Mouse (Mus musculus): Measurements from ENCODE around the gene Bola2. TPM values are rescaled to one million over a fixed set of nuclear protein-coding genes. Genes with fewer than 3 reads are reported as not detected.

Bola2 gene
- polyA plus RNA-seq, 1 experiment from 2014 or later: 130 TPM

DNA sequence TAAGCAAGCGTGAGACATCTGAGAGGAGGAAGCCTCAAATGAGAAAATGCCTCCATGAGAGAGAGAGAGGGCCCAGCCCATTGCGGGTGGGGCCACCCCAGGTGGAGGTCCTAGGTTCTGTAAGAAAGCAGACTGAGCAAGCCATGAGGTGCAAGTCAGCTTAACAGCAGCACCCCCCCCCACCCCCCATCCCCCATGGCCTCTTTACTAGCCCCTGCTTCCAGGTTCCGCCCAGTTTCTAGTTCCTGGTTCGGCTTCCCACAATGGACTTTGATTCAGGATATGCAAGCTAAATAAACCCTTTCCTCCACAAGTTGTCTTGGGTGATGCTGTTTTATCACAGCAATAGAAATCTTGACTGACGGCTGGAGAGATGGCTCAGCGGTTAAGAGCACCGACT, 53.6 kb downstream of the Bola2 start:
- H3K9me3 ChIP-seq (ENCODE audit: control insufficient read depth, low read length): no peaks in the 10 kb centered on the region
- H3K4me3 ChIP-seq (ENCODE audit: low read depth, low read length): no peak overlapping the region
- H3K4me2 ChIP-seq (ENCODE audit: low read depth, low read length): no peak overlapping the region
- no peaks in the 10 kb centered on the region for H3K36me3 ChIP-seq (ENCODE audit: control insufficient read depth, insufficient read depth, low read length)
- 62% methylated on average over 7 of the region's 7 CpGs for WGBS
- no peak for ATAC-seq (ENCODE audit: low read depth)
- no peaks in the 10 kb centered on the region for H3K4me1 ChIP-seq (ENCODE audit: control insufficient read depth, insufficient read depth, low read length)
- no peak overlapping the region for H3K27ac ChIP-seq (replicated peaks; ENCODE audit: low read depth, low read length)
- no peak overlapping the region for H3K9ac ChIP-seq (ENCODE audit: low read depth, low read length)
- no peaks in the 10 kb centered on the region for H3K27me3 ChIP-seq (replicated peaks; ENCODE audit: control insufficient read depth, insufficient read depth, low read length)
- DNase-seq (ENCODE audit: low spot score): no peak

Other genes starting within 250 kb of the Bola2 start
- gene Atp2a1, start 232.3 kb upstream of the Bola2 start, polyA plus RNA-seq (2014; fragmentation: Nextera tagmentation; extraction: Ambion mirVana): 235 and 334 TPM in 2 replicates
- 44.3 and 46.3 TPM in 2 replicates for gene Sh2b1, start 220.0 kb upstream of the Bola2 start, polyA plus RNA-seq (2014; fragmentation: Nextera tagmentation; extraction: Ambion mirVana)
- gene Tufm, start 208.0 kb upstream of the Bola2 start, polyA plus RNA-seq (2014; fragmentation: Nextera tagmentation; extraction: Ambion mirVana): 127 and 130 TPM in 2 replicates
- gene Atxn2l, start 192.0 kb upstream of the Bola2 start, polyA plus RNA-seq (2014; fragmentation: Nextera tagmentation; extraction: Ambion mirVana): 49.8 and 54.8 TPM in 2 replicates
- gene Eif3c, start 129.0 kb upstream of the Bola2 start, polyA plus RNA-seq (2014; fragmentation: Nextera tagmentation; extraction: Ambion mirVana): 158 and 167 TPM in 2 replicates
- 0.97 and 1.8 TPM in 2 replicates for gene Apobr, start 110.5 kb upstream of the Bola2 start, polyA plus RNA-seq (2014; fragmentation: Nextera tagmentation; extraction: Ambion mirVana)
- gene Cln3, start 109.6 kb upstream of the Bola2 start, polyA plus RNA-seq (2014; fragmentation: Nextera tagmentation; extraction: Ambion mirVana): 27.8 and 31.8 TPM in 2 replicates
- gene Il27, start 100.5 kb upstream of the Bola2 start, polyA plus RNA-seq (2014; fragmentation: Nextera tagmentation; extraction: Ambion mirVana): not detected in 2 replicates
- 29.3 and 39.9 TPM in 2 replicates for gene Nupr1, start 64.5 kb upstream of the Bola2 start, polyA plus RNA-seq (2014; fragmentation: Nextera tagmentation; extraction: Ambion mirVana)
- gene Sgf29, start 46.1 kb upstream of the Bola2 start, polyA plus RNA-seq (2014; fragmentation: Nextera tagmentation; extraction: Ambion mirVana): 40.8 and 45.4 TPM in 2 replicates
- gene Sult1a1, start 19.0 kb upstream of the Bola2 start, polyA plus RNA-seq (2014; fragmentation: Nextera tagmentation; extraction: Ambion mirVana): 13.5 and 17.9 TPM in 2 replicates
- gene Slx1b, start 383 bp downstream of the Bola2 start, polyA plus RNA-seq (2014; fragmentation: Nextera tagmentation; extraction: Ambion mirVana): 5.3 and 6.4 TPM in 2 replicates
- 44.9 and 45.2 TPM in 2 replicates for gene Coro1a, start 12.4 kb downstream of the Bola2 start, polyA plus RNA-seq (2014; fragmentation: Nextera tagmentation; extraction: Ambion mirVana)
- gene Mapk3, start 64.2 kb downstream of the Bola2 start, polyA plus RNA-seq (2014; fragmentation: Nextera tagmentation; extraction: Ambion mirVana): 61.9 and 62.3 TPM in 2 replicates
- 2.1 and 5.1 TPM in 2 replicates for gene Gdpd3, start 70.9 kb downstream of the Bola2 start, polyA plus RNA-seq (2014; fragmentation: Nextera tagmentation; extraction: Ambion mirVana)
- gene Ypel3, start 81.6 kb downstream of the Bola2 start, polyA plus RNA-seq (2014; fragmentation: Nextera tagmentation; extraction: Ambion mirVana): 117 and 123 TPM in 2 replicates
- 0.24 and 0.35 TPM in 2 replicates for gene Tbx6, start 86.1 kb downstream of the Bola2 start, polyA plus RNA-seq (2014; fragmentation: Nextera tagmentation; extraction: Ambion mirVana)
- 214 and 256 TPM in 2 replicates for gene Ppp4c, start 97.1 kb downstream of the Bola2 start, polyA plus RNA-seq (2014; fragmentation: Nextera tagmentation; extraction: Ambion mirVana)
- gene Fam57b, start 102.3 kb downstream of the Bola2 start, polyA plus RNA-seq (2014; fragmentation: Nextera tagmentation; extraction: Ambion mirVana): 1.1 and 1.9 TPM in 2 replicates
- not detected in 2 replicates for gene 4930451I11Rik, start 136.2 kb downstream of the Bola2 start, polyA plus RNA-seq (2014; fragmentation: Nextera tagmentation; extraction: Ambion mirVana)
- 1.7 and 2.0 TPM in 2 replicates for gene Doc2a, start 152.0 kb downstream of the Bola2 start, polyA plus RNA-seq (2014; fragmentation: Nextera tagmentation; extraction: Ambion mirVana)
- 13.2 and 14.8 TPM in 2 replicates for gene Hirip3, start 166.6 kb downstream of the Bola2 start, polyA plus RNA-seq (2014; fragmentation: Nextera tagmentation; extraction: Ambion mirVana)
- 75.0 and 86.1 TPM in 2 replicates for gene Ino80e, start 167.0 kb downstream of the Bola2 start, polyA plus RNA-seq (2014; fragmentation: Nextera tagmentation; extraction: Ambion mirVana)
- 29.1 and 31.9 TPM in 2 replicates for gene Taok2, start 189.3 kb downstream of the Bola2 start, polyA plus RNA-seq (2014; fragmentation: Nextera tagmentation; extraction: Ambion mirVana)
- 30.2 and 33.2 TPM in 2 replicates for gene Tmem219, start 227.5 kb downstream of the Bola2 start, polyA plus RNA-seq (2014; fragmentation: Nextera tagmentation; extraction: Ambion mirVana)
- 13.7 and 16.8 TPM in 2 replicates for gene Kctd13, start 233.5 kb downstream of the Bola2 start, polyA plus RNA-seq (2014; fragmentation: Nextera tagmentation; extraction: Ambion mirVana)